Mouse (Mus musculus) liver, adult 2 months (tissue): Measurements from ENCODE around the gene Stn1.

Source experiments
- CTCF ChIP-seq: fragments of 200-500 bp; IDR thresholded peaks from 2 replicates; pipeline ENCODE4 v1.5.1; 2011; ENCODE audit warnings: low read depth, low read length, control low read depth
- POLR2A ChIP-seq: fragments of 200-500 bp; IDR thresholded peaks from 2 replicates; pipeline ENCODE4 v1.6.1; 2011; ENCODE audit warnings: low read length, control low read depth; ENCODE audit not compliant: insufficient read depth; ENCODE audit errors: extremely low read depth

DNA sequence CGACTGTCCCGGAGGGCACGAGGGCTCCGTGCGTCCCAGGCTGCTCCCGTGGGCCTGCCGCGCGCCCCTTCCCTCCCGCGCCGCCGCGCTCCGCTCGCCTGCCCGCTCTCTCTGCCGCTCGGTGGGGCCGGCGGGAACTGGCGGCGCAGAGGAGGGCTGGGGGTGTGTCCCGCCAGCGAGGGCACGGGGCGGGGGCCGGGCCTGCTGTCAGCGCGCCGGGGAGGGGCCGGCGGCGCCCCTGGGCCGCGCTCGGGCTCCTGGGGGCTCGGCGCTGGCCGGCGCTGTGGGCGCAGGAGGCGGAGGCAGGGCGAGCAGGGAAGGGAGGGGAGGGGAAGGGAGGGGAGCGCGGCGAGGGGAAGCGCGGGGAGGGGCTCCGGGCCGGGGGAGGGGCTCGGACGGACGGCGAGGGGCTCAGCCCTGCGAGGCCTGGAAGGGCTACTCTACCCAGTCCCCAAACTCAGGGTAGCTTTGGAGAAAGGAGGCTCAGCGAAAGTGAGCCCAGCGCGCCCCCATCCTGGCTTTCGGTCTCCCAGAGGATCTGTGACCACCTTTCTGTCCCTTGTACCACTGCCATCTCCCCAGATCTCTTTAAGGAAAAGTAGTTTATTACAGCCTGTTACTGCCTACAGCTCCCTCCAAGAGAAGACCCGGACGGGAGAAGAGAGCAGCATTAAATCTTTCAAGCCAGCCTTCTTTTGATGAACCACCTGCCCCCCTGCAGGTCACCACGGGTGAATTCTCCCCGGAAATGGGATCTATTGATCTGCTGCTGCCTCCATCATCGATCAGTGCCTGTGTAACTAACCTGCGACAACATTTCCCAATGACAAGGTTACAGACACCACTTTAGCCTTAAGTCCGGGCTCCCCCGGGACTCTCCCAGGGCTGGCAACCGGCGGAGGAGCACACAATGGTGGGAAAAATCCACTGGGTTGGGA lies 72.7 kb downstream of the Stn1 start, which contains the start of gene Sh3pxd2a:
- no peak for TF ChIP-seq CTCF
- peak; percentile 37; the same call in 1 of the 2 replicates for TF ChIP-seq POLR2A
